Mouse (Mus musculus): ENCODE data around the gene Gm5485.

DNA sequence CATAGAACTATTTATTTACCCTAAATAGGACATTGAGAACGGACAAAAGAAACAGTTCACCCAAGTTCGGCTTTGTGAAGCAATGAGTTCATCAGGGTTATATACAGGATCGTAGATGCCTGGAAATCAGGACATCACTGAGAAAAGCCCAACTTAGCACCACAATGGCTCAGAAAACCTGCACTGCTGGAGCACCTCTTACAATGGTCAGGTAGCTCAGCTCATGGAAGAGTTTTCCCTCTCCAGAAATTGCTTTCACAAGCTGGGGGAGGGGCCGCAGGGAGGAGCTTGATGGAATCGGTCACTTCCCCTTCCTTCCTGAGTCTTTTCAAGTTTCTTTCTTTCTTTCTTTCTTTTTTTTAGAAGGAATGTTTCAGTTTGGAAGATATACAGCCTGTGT lies 56.5 kb downstream of the Gm5485 start:
- no peak for TF ChIP-seq CTCF (conservative IDR thresholded peaks at IDR 0.05; ENCODE audit: insufficient read depth, insufficient read length, low read depth, low read length)
- no peak for TF ChIP-seq POLR2A (IDR thresholded peaks at IDR 0.05; ENCODE audit: low read depth, low read length)
